Mouse (Mus musculus) retina, postnatal 7 days (tissue): ENCODE results near the gene Gm36028.

ENCODE experiments used
- DNase-seq: peaks from one replicate; pipeline ENCODE4 v3.0.0-alpha.2; 2012; ENCODE audit warnings: low read depth, low spot score

Gene Gm36028

GRCm38 (mm10) chr16:37861029-37861428 lies at the start of gene Gm36028:
TSS of gene Gm36028 (minus strand) at chr16:37861146.
- DNase-seq, result no peak

DNA sequence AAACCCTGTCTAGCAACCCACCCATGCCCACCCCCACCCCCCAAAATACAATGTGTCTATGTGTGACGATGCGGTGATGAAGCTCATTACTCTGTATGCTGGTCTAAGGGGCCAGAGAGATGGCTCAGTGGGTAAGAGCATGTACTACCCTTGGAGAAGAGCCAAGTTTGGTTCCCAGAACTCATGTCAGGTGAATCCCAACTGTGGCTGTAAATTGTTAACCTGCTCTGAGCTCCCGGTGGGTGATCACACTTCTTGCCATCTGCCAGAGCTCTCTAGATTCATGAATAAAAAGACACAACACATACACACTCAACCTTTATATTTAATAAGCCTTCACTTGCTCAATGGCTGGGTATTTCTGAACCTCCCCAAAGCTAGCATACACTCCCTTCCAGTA lies 45.5 kb upstream of the Gm36028 start:
- DNase-seq, result no peak

- DNase-seq, result no peak
Measured at GRCm38 (mm10) chr16:37901318-37901717, 40.4 kb upstream of the Gm36028 start.

- no peak for DNase-seq
Measured at GRCm38 (mm10) chr16:37899357-37899756, 38.4 kb upstream of the Gm36028 start.

GRCm38 (mm10) chr16:37898790-37899189 lies 37.8 kb upstream of the Gm36028 start:
- DNase-seq, result no peak

GRCm38 (mm10) chr16:37893942-37894341 lies 33.0 kb upstream of the Gm36028 start:
- DNase-seq, result no peak

GRCm38 (mm10) chr16:37893381-37893780 lies 32.4 kb upstream of the Gm36028 start:
- no peak for DNase-seq

- no peak for DNase-seq
Measured at GRCm38 (mm10) chr16:37892667-37893066, 31.7 kb upstream of the Gm36028 start.

DNA sequence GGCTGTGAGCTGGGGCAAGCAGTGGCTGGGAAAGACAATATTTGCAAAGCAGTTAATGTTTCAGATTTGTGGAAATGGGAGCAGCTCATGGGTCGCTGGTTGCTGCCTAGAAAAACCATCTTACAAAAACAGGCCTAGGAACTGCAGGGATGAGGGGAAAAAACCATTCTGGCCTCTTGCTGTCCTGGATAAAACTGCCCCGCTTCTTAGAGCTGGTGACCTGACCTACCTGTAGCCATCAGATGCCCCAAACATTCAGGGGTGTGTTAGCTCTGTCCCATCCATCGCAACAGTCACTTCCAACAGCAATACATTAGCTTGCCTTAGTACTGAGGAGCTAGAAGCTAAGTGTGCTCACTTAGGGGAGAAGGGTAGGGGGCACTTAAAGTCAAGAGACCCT lies 28.0 kb upstream of the Gm36028 start:
- DNase-seq, result no peak

GRCm38 (mm10) chr16:37881168-37881567 lies 20.2 kb upstream of the Gm36028 start:
- no peak for DNase-seq

DNA sequence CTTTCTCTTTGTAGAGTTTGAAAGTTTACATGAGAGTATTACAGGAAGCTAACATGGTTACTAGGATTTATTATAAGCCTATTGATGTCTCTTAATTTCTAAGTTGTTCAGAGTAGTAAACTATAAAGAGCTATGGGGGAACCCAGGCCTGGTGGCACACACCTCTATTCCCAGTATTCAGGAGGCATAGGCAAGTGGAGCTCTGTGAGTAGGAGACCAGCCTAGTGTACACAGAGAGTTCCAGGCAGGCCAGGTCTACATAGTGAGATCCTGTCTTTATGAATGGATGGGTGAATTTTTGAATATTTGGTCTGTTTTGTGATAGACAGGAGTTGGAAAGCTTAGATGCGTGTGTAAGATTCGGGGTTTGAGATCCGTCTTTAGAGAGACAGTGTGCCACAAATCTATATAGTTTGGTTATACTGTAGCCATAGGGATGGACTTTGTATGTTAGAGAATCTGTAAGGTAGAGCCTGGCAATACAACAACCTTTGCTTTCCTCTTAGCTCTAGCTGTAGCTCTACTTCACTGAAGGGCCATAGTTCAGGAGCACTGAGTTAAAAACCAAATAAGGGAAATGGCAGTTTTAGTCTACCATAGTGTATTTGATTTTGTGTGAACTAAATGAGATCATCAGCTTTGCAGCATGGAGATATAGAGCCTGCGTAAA lies 18.9 kb upstream of the Gm36028 start:
- DNase-seq, result no peak

GRCm38 (mm10) chr16:37878951-37879505 lies 18.1 kb upstream of the Gm36028 start:
- DNase-seq, result no peak

DNA sequence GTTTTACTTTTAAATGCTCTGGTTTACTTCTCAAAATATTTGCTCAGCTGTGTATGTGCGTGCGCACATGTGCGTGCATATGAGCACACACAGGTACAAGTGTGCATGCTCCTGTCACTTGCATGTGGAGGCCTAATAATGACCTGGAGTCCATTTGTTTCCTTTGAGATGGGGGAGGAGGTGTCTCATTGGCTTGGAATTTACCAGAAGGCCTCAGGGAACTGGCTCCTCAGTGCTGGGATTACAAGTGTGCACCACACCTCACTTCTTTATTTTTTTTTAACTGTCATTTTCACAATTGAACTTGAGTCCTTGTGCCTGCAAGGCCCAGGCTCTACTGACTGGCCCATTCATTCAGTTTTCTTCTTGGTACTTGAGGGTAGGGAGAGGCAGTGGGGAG lies 16.5 kb upstream of the Gm36028 start:
- DNase-seq, result no peak

DNA sequence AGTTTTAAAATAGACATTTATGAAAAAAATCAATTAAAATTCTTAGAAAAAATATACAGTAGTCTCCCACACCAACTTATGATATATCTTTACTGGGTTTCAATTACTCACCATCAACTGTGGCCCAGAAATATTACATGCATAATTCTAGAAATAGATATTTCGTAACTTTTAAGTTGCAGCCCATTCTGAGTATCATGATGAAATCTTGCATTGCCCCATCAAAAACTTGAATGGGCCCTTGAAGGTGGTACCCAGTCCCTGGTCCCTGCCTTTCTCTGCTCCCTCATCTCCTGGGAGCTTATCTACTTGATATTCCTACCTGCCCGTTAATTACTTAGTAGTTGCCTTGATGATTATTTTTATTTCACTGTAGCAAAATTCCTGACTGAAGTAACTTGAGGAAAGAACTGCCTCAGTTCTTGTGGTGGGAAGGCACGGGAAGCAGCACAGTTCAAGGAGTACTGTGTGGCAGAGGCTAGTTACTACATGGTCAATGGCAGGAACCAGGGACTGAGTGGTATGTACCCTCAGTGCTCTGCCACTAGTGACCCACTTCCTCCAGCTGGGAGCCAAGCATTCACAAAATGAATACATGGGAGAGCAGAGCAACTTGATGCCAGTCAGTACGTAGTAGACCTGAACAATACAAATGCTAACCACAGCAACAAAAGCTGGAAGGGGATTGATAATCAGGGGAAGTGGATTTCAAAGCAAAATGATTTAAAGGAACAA lies 13.7 kb upstream of the Gm36028 start:
- no peak for DNase-seq

DNA sequence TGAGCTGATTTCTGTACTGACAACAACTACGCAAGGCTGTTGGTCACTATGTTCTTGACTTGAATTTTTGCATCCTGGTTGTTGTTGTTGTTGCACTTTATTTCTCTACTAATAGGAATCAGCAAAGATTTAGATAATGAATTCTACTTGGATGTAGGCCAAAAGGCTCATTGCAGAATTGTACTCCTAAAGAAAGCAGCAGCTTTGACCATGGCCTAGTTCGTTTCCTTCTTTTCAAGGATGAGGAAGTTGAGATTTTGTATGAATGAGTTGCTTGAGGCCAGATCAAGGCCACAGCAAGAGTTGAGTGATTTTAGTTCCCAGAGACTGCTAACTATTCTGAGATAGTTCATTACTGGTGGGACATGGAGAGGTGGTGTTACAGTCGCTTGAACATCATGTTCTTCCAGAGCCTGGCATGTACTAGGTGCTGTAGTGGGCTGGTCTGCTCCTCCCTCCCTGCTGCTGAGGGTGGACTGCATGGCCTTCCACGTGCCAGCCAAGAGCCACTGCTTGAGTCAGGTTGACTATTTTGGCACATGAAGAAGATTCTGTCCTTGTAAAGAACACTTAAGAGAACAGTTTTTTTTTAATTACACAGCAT lies 10.3 kb upstream of the Gm36028 start:
- DNase-seq, result no peak

GRCm38 (mm10) chr16:37869470-37870231 lies 8.7 kb upstream of the Gm36028 start:
- DNase-seq, result no peak

- DNase-seq, result no peak
Measured at GRCm38 (mm10) chr16:37868506-37869469, 7.8 kb upstream of the Gm36028 start.

GRCm38 (mm10) chr16:37867791-37868505 lies 7.0 kb upstream of the Gm36028 start, which contains the start of gene Lrrc58:
TSS of gene Lrrc58 (plus strand) at chr16:37868389.
- peak; percentile 82 for DNase-seq

GRCm38 (mm10) chr16:37865841-37866240 lies 4.9 kb upstream of the Gm36028 start:
- no peak for DNase-seq

DNA sequence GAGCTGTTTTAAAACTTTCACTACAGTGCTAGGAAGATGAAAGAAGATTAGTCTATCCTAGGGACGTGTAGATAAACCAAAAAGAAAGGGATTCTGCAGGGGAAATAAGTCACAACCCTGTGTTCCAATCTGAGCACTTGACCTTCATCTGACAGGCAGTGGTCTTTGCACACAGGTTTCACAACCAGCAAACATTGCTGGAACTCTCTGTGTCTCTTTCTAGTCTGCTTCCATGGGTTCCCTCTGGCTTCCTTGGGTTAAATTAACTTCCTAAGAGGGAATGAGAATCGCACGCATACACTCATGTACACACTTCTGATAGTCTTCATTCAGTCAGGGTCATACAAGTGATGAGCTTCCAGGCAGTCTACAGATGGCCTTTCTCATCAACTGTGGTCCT lies 2.9 kb upstream of the Gm36028 start:
- no peak for DNase-seq
